Mouse (Mus musculus) forebrain, embryonic 11.5 days (tissue): Measurements from ENCODE around the gene Gm49361. TPM values are rescaled to one million over a fixed set of nuclear protein-coding genes. Genes with fewer than 3 reads are reported as not detected.
A peak's percentile ranks its signal among the peaks of the same experiment; 100 is the strongest.

Source experiments
- ATAC-seq: fragments of 200-750 bp; cut with Nextera tagmentation; replicated peaks from 2 replicates; pipeline ENCODE4 v1.8.0; 2017; ENCODE audit warnings: moderate TSS enrichment; ENCODE audit not compliant: low FRiP score
- DNase-seq: peaks from one replicate; pipeline ENCODE4 v3.0.0-alpha.2; 2017; ENCODE audit warnings: low spot score
- H3K27ac ChIP-seq: fragments of 300-500 bp; sonication (generic); 2 replicates; pipeline ENCODE4 v1.5.1; 2014; ENCODE audit warnings: low read depth, low read length
- H3K27me3 ChIP-seq: fragments of 300-500 bp; sonication (generic); 2 replicates; pipeline ENCODE4 v1.6.1; 2014; ENCODE audit warnings: mild to moderate bottlenecking, low read length, mixed read lengths; ENCODE audit not compliant: control insufficient read depth, insufficient read depth
- H3K36me3 ChIP-seq: fragments of 300-500 bp; sonication (generic); 2 replicates; pipeline ENCODE4 v1.6.1; 2014; ENCODE audit warnings: mild to moderate bottlenecking, low read length, moderate library complexity, mixed read lengths; ENCODE audit not compliant: control insufficient read depth, insufficient read depth
- H3K4me1 ChIP-seq: fragments of 300-500 bp; sonication (generic); replicated peaks from 2 replicates; pipeline ENCODE4 v1.6.1; 2014; ENCODE audit warnings: low read length, mixed read lengths; ENCODE audit not compliant: control insufficient read depth, insufficient read depth
- H3K4me2 ChIP-seq: fragments of 300-500 bp; sonication (generic); 2 replicates; pipeline ENCODE4 v1.6.1; 2014; ENCODE audit warnings: low read depth, mild to moderate bottlenecking, low read length, moderate library complexity, mixed read lengths; ENCODE audit not compliant: severe bottlenecking
- H3K4me3 ChIP-seq: fragments of 300-500 bp; sonication (generic); 2 replicates; pipeline ENCODE4 v1.5.1; 2014; ENCODE audit warnings: low read depth, low read length
- H3K9ac ChIP-seq: fragments of 300-500 bp; sonication (generic); 2 replicates; pipeline ENCODE4 v1.6.1; 2014; ENCODE audit warnings: low read length
- H3K9me3 ChIP-seq: fragments of 300-500 bp; sonication (generic); 2 replicates; pipeline ENCODE4 v1.6.1; 2016; ENCODE audit warnings: low read length, mixed read lengths; ENCODE audit not compliant: control insufficient read depth
- WGBS: fragments of 180-500 bp; shearing (Covaris S2); extraction: QIAGEN DNeasy Blood & Tissue Kit; methylation state at CpG from one replicate; pipeline ENCODE4 v1.1.7; 2014; 5-methylcytosine and 5-hydroxymethylcytosine counted together
- polyA plus RNA-seq: library from polyadenylated mRNA; unstranded; fragments of >200 nt; fragmentation: Nextera tagmentation; extraction: Ambion mirVana; gene quantifications from 2 replicates; pipeline ENCODE4 v1.2.1, GENCODE M21; 2014

The Gm49361 gene
- not detected in 2 replicates for polyA plus RNA-seq

DNA sequence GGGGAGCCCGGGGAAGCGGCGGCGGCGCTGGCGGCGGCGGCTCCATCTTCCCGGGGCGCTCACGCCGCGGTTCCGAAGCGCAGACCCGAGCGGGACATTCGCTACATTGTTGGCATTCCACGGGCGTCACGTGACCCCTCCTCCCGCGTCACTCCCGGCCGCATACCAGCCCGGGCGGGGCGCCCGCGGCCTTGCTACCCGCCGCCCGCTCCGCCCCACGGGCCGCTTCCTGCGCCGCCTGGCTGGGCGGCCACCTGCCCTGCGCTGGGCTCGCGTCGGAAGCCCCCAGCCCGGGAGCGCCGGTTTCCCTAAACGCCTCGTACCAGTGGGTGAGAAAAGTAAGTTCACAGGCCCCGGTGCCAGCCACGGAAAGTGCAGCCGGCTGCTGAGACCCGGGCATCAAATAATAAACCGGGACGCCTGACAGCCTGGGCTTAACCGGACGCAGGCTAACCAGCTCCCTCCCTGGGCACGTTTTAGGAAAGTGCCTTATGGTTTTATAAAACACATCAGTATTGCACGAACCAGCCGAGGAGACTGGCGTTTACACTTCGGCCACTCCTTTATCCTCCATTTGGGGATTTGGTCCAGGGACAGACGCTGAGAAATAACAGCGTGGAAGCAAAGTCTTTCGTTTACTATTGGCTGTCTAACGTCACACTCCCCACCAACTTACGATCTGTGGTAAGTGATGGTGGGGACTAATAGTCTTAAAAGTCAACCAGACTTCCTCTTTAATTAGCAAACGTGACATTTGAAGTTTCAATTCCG, at the start of gene Gm49361:
Gm49361 (minus strand) TSS at position 103 of the 771 bp plus-strand sequence.
- WGBS = under 1% methylated on average over 51 of the region's 68 CpGs
- DNase-seq = peak; percentile 92
- Histone ChIP-seq H3K4me2 (peak within 1 kb of the TSS; percentile 96), H3K4me3 (peak within 1 kb of the TSS; percentile 94), H3K4me1 (peaks cover 3% of the 10 kb centered on the region; the same call in 1 of the 2 replicates), H3K27ac (peak within 1 kb of the TSS; percentile 76), H3K9ac (peak within 1 kb of the TSS; percentile 92), H3K36me3 (no peaks in the 10 kb centered on the region), H3K27me3 (no peaks in the 10 kb centered on the region), H3K9me3 (no peaks in the 10 kb centered on the region)
- ATAC-seq = peak; percentile 90

- DNase-seq (no peak), ATAC-seq (no peak)
- no peak overlapping the region for H3K4me3 ChIP-seq
- no peak overlapping the region for H3K27ac ChIP-seq
- no peaks in the 10 kb centered on the region for H3K9me3 ChIP-seq
- no peak overlapping the region for H3K4me2 ChIP-seq
- no peaks in the 10 kb centered on the region for H3K36me3 ChIP-seq
- no peak overlapping the region for H3K9ac ChIP-seq
- WGBS = 88% methylated on average over 4 of the region's 4 CpGs
- no peaks in the 10 kb centered on the region for H3K27me3 ChIP-seq
- H3K4me1 ChIP-seq = no peaks in the 10 kb centered on the region
Observed at GRCm38 (mm10) chr14:57791171-57791570, 45.3 kb upstream of the Gm49361 start.

DNA sequence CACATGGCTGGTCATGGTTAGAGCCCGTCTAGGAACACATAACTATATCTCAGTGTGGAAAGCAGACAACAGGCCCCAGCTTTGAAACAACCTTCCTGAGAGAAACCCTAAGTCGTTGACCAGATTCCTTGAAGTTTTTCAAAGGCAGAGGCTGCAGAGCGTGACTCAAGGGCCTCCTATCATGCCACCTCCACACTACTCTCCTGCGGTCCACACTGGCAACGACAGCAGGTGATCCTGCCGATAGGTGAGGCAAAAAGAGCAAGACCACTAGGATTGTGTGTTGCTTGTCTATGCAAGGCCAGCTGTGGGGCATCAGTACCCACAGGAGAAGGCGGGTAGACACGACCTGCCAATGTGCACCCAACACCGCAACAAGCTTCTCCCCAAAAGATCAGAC, 43.9 kb upstream of the Gm49361 start:
- no peak for ATAC-seq
- no peaks in the 10 kb centered on the region for H3K4me1 ChIP-seq
- no peak for DNase-seq
- H3K27me3 ChIP-seq = no peaks in the 10 kb centered on the region
- 87% methylated on average over 9 of the region's 9 CpGs for WGBS
- no peaks in the 10 kb centered on the region for H3K36me3 ChIP-seq
- H3K4me3 ChIP-seq = no peak overlapping the region
- no peaks in the 10 kb centered on the region for H3K9me3 ChIP-seq
- no peak overlapping the region for H3K4me2 ChIP-seq
- H3K27ac ChIP-seq = no peak overlapping the region
- no peak overlapping the region for H3K9ac ChIP-seq

GRCm38 (mm10) chr14:57789311-57789710, 43.4 kb upstream of the Gm49361 start:
- Histone ChIP-seq H3K4me1 (no peaks in the 10 kb centered on the region), H3K9ac (no peak overlapping the region), H3K27me3 (no peaks in the 10 kb centered on the region), H3K4me2 (no peak overlapping the region), H3K36me3 (no peaks in the 10 kb centered on the region), H3K9me3 (no peaks in the 10 kb centered on the region), H3K4me3 (no peak overlapping the region), H3K27ac (no peak overlapping the region)
- WGBS = 84% methylated on average over 2 of the region's 2 CpGs
- no peak for ATAC-seq
- no peak for DNase-seq

- Histone ChIP-seq H3K27me3 (no peaks in the 10 kb centered on the region), H3K4me1 (no peaks in the 10 kb centered on the region), H3K4me3 (no peak overlapping the region), H3K9ac (no peak overlapping the region), H3K4me2 (no peak overlapping the region), H3K36me3 (no peaks in the 10 kb centered on the region), H3K27ac (no peak overlapping the region), H3K9me3 (no peaks in the 10 kb centered on the region)
- ATAC-seq = no peak
- DNase-seq = no peak
- 87% methylated on average over 4 of the region's 4 CpGs for WGBS
Observed at GRCm38 (mm10) chr14:57787406-57787805, 41.5 kb upstream of the Gm49361 start.

- H3K9me3 ChIP-seq = no peaks in the 10 kb centered on the region
- no peaks in the 10 kb centered on the region for H3K27me3 ChIP-seq
- no peak overlapping the region for H3K4me2 ChIP-seq
- no peaks in the 10 kb centered on the region for H3K4me1 ChIP-seq
- H3K4me3 ChIP-seq = no peak overlapping the region
- H3K36me3 ChIP-seq = no peaks in the 10 kb centered on the region
- 83% methylated on average over 6 of the region's 6 CpGs for WGBS
- no peak overlapping the region for H3K9ac ChIP-seq
- no peak overlapping the region for H3K27ac ChIP-seq
- DNase-seq (no peak), ATAC-seq (no peak)
Observed at GRCm38 (mm10) chr14:57772157-57772815, 26.4 kb upstream of the Gm49361 start.

- Histone ChIP-seq H3K9me3 (no peaks in the 10 kb centered on the region), H3K9ac (no peak overlapping the region), H3K4me3 (no peak overlapping the region), H3K27me3 (no peaks in the 10 kb centered on the region), H3K4me2 (no peak overlapping the region), H3K27ac (no peak overlapping the region), H3K4me1 (no peaks in the 10 kb centered on the region), H3K36me3 (no peaks in the 10 kb centered on the region)
- no peak for DNase-seq
- WGBS = 96% methylated on average over 5 of the region's 5 CpGs
- no peak for ATAC-seq
Observed at GRCm38 (mm10) chr14:57769102-57769501, 23.2 kb upstream of the Gm49361 start.

- Histone ChIP-seq H3K4me2 (no peak overlapping the region), H3K4me1 (0 out of 2 replicates have a peak, but pooled peaks cover 2% of the 10 kb centered on the region), H3K27me3 (no peaks in the 10 kb centered on the region), H3K36me3 (no peaks in the 10 kb centered on the region), H3K27ac (no peak overlapping the region), H3K9ac (no peak overlapping the region), H3K4me3 (no peak overlapping the region), H3K9me3 (no peaks in the 10 kb centered on the region)
- no peak for DNase-seq
- 49% methylated on average over 10 of the region's 10 CpGs for WGBS
- ATAC-seq = no peak
Observed at GRCm38 (mm10) chr14:57760447-57761412, 14.8 kb upstream of the Gm49361 start.
